Mouse (Mus musculus): ENCODE data around the gene Slc17a7. TPM values are rescaled to one million over a fixed set of nuclear protein-coding genes. Genes with fewer than 3 reads are reported as not detected.

Slc17a7 gene
- polyA plus RNA-seq, 1 experiment from 2014 or later: not detected

DNA sequence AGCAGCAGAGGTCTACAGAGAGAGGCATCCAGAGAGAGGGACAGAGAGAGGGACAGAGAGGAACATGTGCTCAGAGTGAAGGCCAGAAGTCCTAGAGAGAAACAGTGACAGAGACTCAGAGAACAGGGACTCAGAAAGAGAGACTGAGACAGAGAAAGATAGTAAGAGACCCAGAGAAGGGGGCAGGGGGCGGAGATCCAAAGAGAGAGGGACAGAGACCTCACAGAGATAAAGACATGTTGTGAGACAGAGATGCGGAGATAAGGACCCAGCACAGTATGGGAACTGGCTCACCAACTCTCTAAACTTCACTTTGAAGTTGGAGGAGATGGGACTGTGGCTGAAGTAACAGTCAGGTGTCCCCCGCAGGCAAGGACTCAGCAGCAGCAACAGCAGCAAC lies 28.4 kb upstream of the Slc17a7 start:
- no peaks in the 10 kb centered on the region for H3K27me3 ChIP-seq
- peak overlapping the region; percentile 77 for H3K4me3 ChIP-seq (replicated peaks)
- H3K9me3 ChIP-seq (replicated peaks): no peaks in the 10 kb centered on the region
- 27% methylated on average over 3 of the region's 3 CpGs for WGBS (ENCODE audit: insufficient replicate concordance)
- peaks cover 56% of the 10 kb centered on the region for H3K4me1 ChIP-seq (replicated peaks)
- H3K4me2 ChIP-seq: peak overlapping the region; percentile 95
- H3K9ac ChIP-seq: peak overlapping the region; percentile 76
- peaks cover 6% of the 10 kb centered on the region for H3K36me3 ChIP-seq (replicated peaks)
- ATAC-seq (ENCODE audit: insufficient read depth): peak; percentile 6; the same call in 1 of the 2 replicates
- peak overlapping the region; percentile 79 for H3K27ac ChIP-seq (replicated peaks)

DNA sequence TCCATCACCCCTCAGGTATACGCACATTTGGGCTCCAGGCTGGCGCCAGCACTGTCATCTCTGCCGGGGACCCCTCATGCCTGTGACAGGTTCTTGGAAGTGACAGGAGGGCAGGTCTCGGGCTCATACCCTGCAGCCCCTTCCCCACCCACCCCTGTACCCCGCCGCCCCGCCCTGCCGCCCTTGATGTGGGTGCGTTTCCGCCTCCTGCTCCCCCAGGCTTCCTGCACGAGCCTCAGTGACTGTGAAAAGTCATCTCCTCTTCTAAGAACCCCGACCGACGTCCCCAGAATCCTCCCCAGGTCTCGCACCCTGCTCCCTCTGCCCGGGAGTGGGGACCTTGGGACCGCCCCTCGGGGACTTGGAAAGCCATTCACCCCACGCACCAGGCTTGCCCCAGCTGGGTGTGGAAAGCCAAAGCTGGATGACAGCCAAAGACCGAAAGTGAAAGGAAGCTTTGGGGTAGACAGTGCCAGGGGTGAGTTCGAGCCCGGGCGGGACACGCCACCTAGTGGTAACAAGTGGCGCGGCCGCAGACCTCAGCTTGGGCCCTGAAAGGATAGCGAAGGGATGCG lies 27.7 kb upstream of the Slc17a7 start, which contains the start of the genes Gm45713 and Flt3l:
TSS of gene Gm45713 (minus strand) at position 239 of the 575 bp plus-strand sequence.
TSS of gene Flt3l (minus strand) at position 440 of the 575 bp plus-strand sequence.
- H3K4me1 ChIP-seq (replicated peaks): peaks cover 56% of the 10 kb centered on the region
- H3K9ac ChIP-seq: peak within 1 kb of the TSS; percentile 76
- peak within 1 kb of the TSS; percentile 95 for H3K4me2 ChIP-seq
- peaks cover 6% of the 10 kb centered on the region for H3K36me3 ChIP-seq (replicated peaks)
- H3K4me3 ChIP-seq (replicated peaks): peak within 1 kb of the TSS; percentile 77
- H3K9me3 ChIP-seq (replicated peaks): no peaks in the 10 kb centered on the region
- H3K27ac ChIP-seq (replicated peaks): peak within 1 kb of the TSS; percentile 79
- ATAC-seq (ENCODE audit: insufficient read depth): peak; percentile 72
- WGBS (ENCODE audit: insufficient replicate concordance): under 1% methylated on average over 29 of the region's 29 CpGs
- H3K27me3 ChIP-seq: no peaks in the 10 kb centered on the region

DNA sequence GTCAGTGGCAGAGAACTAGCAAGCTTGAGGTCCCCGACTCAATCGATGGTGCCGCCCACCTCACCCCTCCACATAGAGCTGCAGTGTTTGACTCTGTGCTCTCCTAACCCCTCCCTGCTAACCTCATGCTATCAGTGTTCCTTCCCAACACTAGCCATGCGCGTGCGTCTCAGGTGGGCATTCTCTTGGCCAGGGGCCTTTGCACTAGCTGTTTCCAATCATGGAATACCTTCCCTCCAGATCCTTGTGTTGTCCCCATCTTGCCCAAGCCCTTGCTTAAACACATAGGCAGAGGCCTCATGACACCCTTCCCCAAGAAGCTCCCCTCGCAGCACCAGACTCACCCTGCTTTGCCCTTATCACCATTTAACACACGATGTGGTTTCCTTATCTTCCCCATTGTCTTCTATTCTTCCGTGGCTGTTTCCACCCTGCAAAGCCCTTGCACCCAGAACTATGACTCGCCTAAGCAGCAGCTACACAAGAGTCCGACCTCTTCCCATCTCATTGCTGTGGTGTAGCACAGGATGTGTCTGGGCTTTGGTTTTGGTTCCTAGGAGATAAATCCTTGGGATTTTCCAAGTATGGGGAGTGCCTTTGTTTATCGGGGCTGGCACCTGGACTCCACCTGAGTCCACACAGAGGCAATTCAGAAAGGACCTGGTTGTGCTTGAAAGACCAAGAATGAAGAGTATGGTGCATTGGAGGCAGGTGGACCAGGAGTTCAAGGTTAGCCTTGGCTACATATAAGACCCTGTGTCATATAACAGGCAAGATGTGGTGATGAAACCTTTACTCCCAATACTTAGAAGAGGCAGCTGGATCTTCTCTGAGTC lies 26.4 kb upstream of the Slc17a7 start:
- ATAC-seq (ENCODE audit: insufficient read depth): peak; percentile 53
- Histone ChIP-seq H3K4me1 (replicated peaks) (peaks cover 56% of the 10 kb centered on the region), H3K36me3 (replicated peaks) (peaks cover 14% of the 10 kb centered on the region), H3K9ac (no peak overlapping the region; the same call in 1 of the 2 replicates), H3K4me3 (replicated peaks) (0 out of 2 replicates have a peak overlapping the region, but pooled peaks have one; percentile 12), H3K4me2 (peak overlapping the region; percentile 95), H3K9me3 (replicated peaks) (no peaks in the 10 kb centered on the region), H3K27ac (replicated peaks) (peak overlapping the region; percentile 79), H3K27me3 (no peaks in the 10 kb centered on the region)
- WGBS (ENCODE audit: insufficient replicate concordance): 12% methylated on average over 12 of the region's 12 CpGs

DNA sequence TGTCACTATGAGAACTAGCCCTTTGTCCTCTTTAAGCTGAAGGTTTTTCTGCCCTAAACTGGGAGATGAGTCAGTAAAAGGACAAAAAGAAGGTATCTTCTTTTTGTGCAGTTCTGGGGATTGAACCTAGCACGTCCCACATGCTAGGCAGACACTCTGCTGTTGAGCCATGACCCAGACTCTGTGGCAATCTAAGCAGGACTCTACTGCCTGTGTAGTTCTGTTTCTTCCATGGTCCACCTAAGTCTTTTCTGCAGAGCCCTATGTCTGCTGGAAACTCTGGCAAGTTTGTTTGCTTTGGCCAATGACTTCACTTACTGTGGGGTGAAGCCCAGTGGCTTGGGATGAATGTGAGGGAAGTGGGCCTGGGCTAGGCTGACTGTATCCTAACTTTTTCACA lies 25.3 kb upstream of the Slc17a7 start:
- WGBS (ENCODE audit: insufficient replicate concordance): 59% methylated on average over 1 of the region's 1 CpGs
- H3K4me3 ChIP-seq (replicated peaks): no peak overlapping the region
- peaks cover 56% of the 10 kb centered on the region for H3K4me1 ChIP-seq (replicated peaks)
- no peak overlapping the region for H3K9ac ChIP-seq
- no peaks in the 10 kb centered on the region for H3K27me3 ChIP-seq
- no peaks in the 10 kb centered on the region for H3K9me3 ChIP-seq (replicated peaks)
- H3K27ac ChIP-seq (replicated peaks): 0 out of 2 replicates have a peak overlapping the region, but pooled peaks have one; percentile 79
- ATAC-seq (ENCODE audit: insufficient read depth): no peak
- no peak overlapping the region for H3K4me2 ChIP-seq
- peaks cover 20% of the 10 kb centered on the region for H3K36me3 ChIP-seq (replicated peaks)

DNA sequence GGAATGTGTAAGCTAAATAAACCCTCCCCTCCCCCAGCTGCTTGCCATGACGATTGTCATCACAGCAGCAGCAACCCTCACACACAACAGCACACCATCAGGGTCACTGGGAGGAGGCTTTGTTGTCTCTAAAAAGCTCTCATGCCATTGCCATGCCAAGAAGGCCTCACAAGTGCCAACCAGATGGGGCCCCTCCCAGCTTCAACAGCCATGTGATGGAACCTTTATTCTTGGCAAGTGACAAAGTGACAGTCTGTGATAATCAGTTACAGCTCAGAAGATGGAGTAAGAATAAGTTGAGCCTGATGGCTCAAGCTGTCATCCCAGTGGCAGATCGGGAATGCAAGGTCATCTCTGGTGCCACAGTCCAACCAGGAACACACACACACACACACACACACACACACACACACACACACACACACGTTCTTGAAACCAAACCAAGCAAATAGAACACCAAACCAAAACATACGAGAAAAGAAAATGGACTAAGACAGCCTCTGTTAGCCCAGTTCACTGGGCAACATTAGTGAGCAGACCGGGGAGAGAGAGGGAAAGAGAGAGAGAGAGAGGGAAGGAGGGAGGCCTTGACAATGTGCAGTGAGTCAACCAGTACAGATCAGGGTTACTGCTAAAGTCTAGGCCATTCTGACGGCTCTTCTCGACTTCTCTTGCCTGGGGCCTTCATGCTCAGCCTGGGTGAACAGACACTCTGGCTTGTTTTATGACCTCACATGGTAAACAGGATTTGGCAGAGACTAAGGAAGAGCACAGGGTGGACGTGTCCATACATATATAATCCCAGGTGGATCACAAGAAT lies 23.6 kb upstream of the Slc17a7 start:
- Histone ChIP-seq H3K9me3 (replicated peaks) (no peaks in the 10 kb centered on the region), H3K4me1 (replicated peaks) (peaks cover 41% of the 10 kb centered on the region), H3K27ac (replicated peaks) (no peak overlapping the region; the same call in 1 of the 2 replicates), H3K36me3 (replicated peaks) (peaks cover 31% of the 10 kb centered on the region), H3K9ac (no peak overlapping the region), H3K27me3 (no peaks in the 10 kb centered on the region), H3K4me2 (no peak overlapping the region), H3K4me3 (replicated peaks) (no peak overlapping the region)
- ATAC-seq (ENCODE audit: insufficient read depth): no peak
- WGBS (ENCODE audit: insufficient replicate concordance): 63% methylated on average over 8 of the region's 8 CpGs

DNA sequence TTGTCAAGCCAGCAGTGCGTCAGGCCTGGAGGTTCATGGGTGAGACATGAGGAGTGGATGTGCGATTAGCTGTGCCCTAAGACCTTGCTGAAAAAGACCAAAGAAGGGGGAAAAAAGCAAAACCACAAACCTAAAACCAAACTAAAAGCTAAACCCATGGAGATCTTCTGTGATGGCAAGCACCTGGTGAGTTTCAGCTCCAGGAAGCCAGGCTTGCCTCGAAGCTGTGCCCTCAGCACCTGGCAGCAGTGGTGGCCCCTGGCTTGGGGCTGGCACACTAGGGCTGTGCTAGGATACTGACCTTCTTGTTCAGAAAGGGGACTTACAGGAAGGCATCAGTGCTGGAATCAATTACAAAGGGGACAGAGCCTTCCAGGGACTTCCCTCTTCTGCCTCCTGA lies 22.4 kb upstream of the Slc17a7 start:
- peaks cover 32% of the 10 kb centered on the region for H3K4me1 ChIP-seq (replicated peaks)
- no peak overlapping the region for H3K4me3 ChIP-seq (replicated peaks)
- H3K27ac ChIP-seq (replicated peaks): no peak overlapping the region
- no peaks in the 10 kb centered on the region for H3K27me3 ChIP-seq
- no peak for ATAC-seq (ENCODE audit: insufficient read depth)
- 83% methylated on average over 3 of the region's 3 CpGs for WGBS (ENCODE audit: insufficient replicate concordance)
- no peak overlapping the region for H3K4me2 ChIP-seq
- H3K9me3 ChIP-seq (replicated peaks): no peaks in the 10 kb centered on the region
- no peak overlapping the region for H3K9ac ChIP-seq
- peaks cover 42% of the 10 kb centered on the region for H3K36me3 ChIP-seq (replicated peaks)

DNA sequence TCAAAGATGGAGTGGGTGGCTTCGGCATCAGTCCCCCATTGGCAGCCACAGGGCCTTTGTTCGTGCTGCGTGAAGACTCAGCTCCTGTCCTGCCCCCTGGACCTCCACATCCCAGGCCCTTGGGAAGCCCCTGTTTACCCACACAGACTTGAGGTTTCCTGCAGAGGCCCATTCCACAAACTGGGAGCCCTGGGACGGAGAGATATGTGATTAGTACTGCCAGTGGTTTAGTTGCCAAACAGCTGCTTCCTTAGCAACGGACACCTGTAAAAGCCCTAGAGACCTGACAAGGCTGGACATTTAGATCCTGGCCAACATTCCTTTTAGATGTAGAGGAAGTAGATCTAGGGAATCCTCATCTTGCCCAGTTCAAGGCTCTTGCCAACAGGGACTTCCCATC lies 21.8 kb upstream of the Slc17a7 start:
- H3K27me3 ChIP-seq: no peaks in the 10 kb centered on the region
- H3K9me3 ChIP-seq (replicated peaks): no peaks in the 10 kb centered on the region
- H3K4me1 ChIP-seq (replicated peaks): peaks cover 26% of the 10 kb centered on the region
- no peak overlapping the region for H3K4me2 ChIP-seq
- no peak overlapping the region for H3K4me3 ChIP-seq (replicated peaks)
- H3K9ac ChIP-seq: no peak overlapping the region
- 76% methylated on average over 5 of the region's 5 CpGs for WGBS (ENCODE audit: insufficient replicate concordance)
- H3K36me3 ChIP-seq (replicated peaks): peaks cover 48% of the 10 kb centered on the region
- no peak overlapping the region for H3K27ac ChIP-seq (replicated peaks)
- no peak for ATAC-seq (ENCODE audit: insufficient read depth)

DNA sequence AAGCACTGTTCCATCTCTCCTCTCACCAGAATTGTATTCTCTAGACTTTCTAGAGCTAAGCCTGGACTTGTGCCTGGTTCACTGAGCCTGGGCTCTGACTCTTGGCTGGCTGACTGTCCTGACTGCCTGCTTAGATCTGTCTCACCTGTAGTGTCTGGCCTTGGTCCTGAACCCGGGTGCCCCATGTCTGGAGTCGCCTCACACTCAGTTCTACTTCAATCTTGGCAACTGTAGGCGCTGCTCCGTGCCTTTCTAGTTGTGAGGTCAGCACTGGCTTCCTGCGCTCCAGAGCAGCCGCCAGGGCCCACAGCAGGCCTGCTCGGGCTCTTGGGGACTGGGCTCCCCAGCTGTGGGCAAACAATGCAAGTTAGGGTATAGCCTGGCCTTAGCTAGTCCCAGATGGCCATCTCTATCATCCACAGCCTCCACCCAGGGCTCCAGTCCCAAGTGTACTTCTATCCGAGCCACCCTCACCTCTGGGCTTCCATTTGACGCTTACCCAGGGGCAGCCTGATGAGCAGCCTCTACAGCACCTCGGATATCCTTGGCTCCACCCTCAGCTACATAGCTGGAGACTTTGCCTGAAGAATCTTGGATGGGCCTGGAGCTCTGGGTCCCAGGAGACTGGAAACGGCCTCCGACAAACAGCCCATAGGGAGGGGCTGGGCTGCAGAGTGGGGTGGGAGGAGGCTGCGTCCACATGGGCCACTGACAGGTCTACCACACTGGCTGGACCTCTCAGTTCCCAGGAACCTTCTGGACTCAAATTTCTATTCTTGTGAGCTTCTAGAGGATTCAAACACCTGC lies 19.2 kb upstream of the Slc17a7 start:
- Histone ChIP-seq H3K9ac (no peak overlapping the region), H3K36me3 (replicated peaks) (peaks cover 49% of the 10 kb centered on the region)

DNA sequence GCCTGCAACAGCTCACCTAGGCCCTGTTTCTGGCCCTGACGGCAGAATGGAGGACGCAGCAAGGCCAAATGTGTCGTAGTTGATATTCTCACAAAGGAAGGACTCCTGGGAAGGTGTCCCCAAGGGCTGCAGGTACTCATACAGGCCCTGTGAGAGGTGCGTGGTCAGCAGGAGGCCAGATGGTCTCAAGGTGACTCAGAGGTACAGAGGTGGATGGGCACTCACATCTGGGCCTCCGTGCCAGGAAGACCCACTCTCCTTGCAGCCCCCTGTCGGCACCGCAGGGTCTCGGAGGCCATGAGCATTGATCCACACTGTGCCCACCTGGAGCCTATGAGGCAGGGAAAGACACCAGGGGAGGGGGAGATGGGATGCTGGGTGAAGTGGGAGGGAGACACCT lies 18.3 kb upstream of the Slc17a7 start:
- H3K27ac ChIP-seq (replicated peaks): no peak overlapping the region
- no peak overlapping the region for H3K4me2 ChIP-seq
- ATAC-seq (ENCODE audit: insufficient read depth): no peak
- H3K27me3 ChIP-seq: no peaks in the 10 kb centered on the region
- WGBS (ENCODE audit: insufficient replicate concordance): 85% methylated on average over 8 of the region's 8 CpGs
- H3K36me3 ChIP-seq (replicated peaks): peaks cover 49% of the 10 kb centered on the region
- no peak overlapping the region for H3K4me3 ChIP-seq (replicated peaks)
- H3K9me3 ChIP-seq (replicated peaks): no peaks in the 10 kb centered on the region
- no peak overlapping the region for H3K9ac ChIP-seq
- peaks cover 19% of the 10 kb centered on the region; the same call in 1 of the 2 replicates for H3K4me1 ChIP-seq (replicated peaks)

More for the DNA sequence above, 19.2 kb upstream of the Slc17a7 start:
- 77% methylated on average over 13 of the region's 13 CpGs for WGBS (ENCODE audit: insufficient replicate concordance)
- H3K9me3 ChIP-seq (replicated peaks): no peaks in the 10 kb centered on the region
- H3K4me1 ChIP-seq (replicated peaks): peaks cover 17% of the 10 kb centered on the region; the same call in 1 of the 2 replicates
- H3K27ac ChIP-seq (replicated peaks): no peak overlapping the region
- no peak overlapping the region for H3K4me2 ChIP-seq
- no peaks in the 10 kb centered on the region for H3K27me3 ChIP-seq
- no peak overlapping the region for H3K4me3 ChIP-seq (replicated peaks)
- no peak for ATAC-seq (ENCODE audit: insufficient read depth)

DNA sequence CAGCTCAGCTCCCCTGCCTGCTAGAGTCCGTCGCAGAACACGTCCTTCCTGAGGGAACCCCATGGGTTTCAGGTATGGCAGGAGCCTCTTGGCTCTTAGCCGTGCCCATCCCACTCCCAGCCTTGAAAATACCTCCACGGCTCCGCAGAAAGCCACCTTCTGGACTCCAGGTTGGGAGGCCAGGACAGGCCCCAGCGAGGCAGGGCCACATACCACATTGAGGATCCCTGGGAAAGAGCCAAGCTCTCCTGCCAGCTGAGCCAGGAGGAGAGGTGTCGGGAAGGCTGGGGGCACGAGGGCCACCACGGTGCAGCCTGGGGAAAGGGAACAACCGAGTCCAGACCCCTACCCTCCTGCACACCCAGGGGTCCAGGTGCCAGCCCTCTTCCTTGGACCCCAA lies 16.5 kb upstream of the Slc17a7 start:
- no peak for ATAC-seq (ENCODE audit: insufficient read depth)
- Histone ChIP-seq H3K9ac (no peak overlapping the region), H3K4me3 (replicated peaks) (no peak overlapping the region), H3K36me3 (replicated peaks) (peaks cover 43% of the 10 kb centered on the region), H3K27me3 (no peaks in the 10 kb centered on the region), H3K4me1 (replicated peaks) (peaks cover 30% of the 10 kb centered on the region), H3K4me2 (no peak overlapping the region), H3K27ac (replicated peaks) (no peak overlapping the region), H3K9me3 (replicated peaks) (no peaks in the 10 kb centered on the region)
- WGBS (ENCODE audit: insufficient replicate concordance): 86% methylated on average over 11 of the region's 11 CpGs
